Mouse (Mus musculus) layer of hippocampus, adult 18-20 months (tissue): Measurements from ENCODE around the gene Olfr676. TPM values are rescaled to one million over a fixed set of nuclear protein-coding genes. Genes with fewer than 3 reads are reported as not detected.
"Not testable (repeated sequence)": the region's sequence is repeated elsewhere in the genome, so short reads cannot be mapped to it uniquely, and the experiment has no call there.

Experiments used
- DNase-seq, 2 experiments: peaks; one replicate each; pipeline ENCODE4 v3.0.0; 2022; ENCODE audit warnings: low spot score in 2 of 2
- long read RNA-seq: library from polyadenylated mRNA; stranded (forward); transcript quantifications from one replicate; pipeline ENCODE4 v2.0.0, GENCODE M21; 2021
- total RNA-seq, 2 experiments: library from RNA; stranded (reverse); gene quantifications; 2 replicates each; pipeline ENCODE4 v1.2.3; 2021

The Olfr676 gene
- total RNA-seq = not detected
- long read RNA-seq = 0 reads

DNA sequence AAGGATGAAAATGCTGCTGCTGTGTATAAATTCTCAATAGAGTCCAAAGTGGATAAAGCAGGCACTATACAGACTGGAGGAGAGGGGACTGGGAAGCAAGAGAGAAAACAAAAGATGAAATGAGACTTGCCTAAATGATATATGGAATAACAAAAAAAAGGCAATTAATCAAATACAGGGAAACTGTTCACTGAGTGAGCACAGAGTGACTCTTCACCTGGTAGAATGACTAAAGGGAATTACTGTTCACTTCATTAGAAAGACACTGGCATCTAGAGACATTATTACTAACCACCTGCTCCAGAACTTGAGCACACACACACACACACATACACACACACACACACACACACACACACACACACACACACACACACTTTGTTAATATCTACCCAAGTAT lies at the start of gene Olfr676:
TSS of gene Olfr676 (plus strand) at position 301 of the 400 bp plus-strand sequence.
- DNase-seq = no peak

DNA sequence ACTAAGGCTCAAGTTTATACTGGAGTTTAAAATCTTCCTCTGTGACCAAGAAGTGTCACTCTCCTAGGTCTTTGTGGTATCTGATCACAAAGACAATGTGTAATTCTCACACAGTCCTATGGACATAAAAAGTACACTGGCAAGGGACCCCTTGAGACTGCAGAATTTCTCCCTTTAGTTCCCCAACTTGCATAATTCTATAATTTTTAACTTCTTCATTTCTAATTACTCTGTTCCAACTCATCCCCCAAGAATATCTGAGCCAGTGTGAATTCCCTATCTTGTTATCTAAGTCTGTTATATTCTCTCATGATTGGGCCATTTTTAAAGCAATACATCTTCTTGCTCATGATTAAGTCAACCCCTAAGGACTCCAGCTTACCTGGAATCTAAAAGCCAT lies 30.6 kb upstream of the Olfr676 start, which contains the start of gene Olfr672:
TSS of gene Olfr672 (minus strand) at position 101 of the 400 bp plus-strand sequence.
- DNase-seq = no peak

- DNase-seq = no peak
Observed at GRCm38 (mm10) chr7:105022530-105022929, 10.0 kb upstream of the Olfr676 start.

- no peak for DNase-seq
Observed at GRCm38 (mm10) chr7:105028360-105028759, 4.1 kb upstream of the Olfr676 start, which contains the start of gene Olfr675. TSS of gene Olfr675 (minus strand) at chr7:105028460.

GRCm38 (mm10) chr7:105033836-105034235 lies 1.3 kb downstream of the Olfr676 start:
- DNase-seq = not testable (repeated sequence)

GRCm38 (mm10) chr7:105058951-105059350 lies 26.5 kb downstream of the Olfr676 start:
- DNase-seq = no peak

GRCm38 (mm10) chr7:105064175-105064574 lies 31.7 kb downstream of the Olfr676 start, which contains the start of gene Olfr678:
TSS of gene Olfr678 (plus strand) at chr7:105064475.
- DNase-seq = no peak

DNA sequence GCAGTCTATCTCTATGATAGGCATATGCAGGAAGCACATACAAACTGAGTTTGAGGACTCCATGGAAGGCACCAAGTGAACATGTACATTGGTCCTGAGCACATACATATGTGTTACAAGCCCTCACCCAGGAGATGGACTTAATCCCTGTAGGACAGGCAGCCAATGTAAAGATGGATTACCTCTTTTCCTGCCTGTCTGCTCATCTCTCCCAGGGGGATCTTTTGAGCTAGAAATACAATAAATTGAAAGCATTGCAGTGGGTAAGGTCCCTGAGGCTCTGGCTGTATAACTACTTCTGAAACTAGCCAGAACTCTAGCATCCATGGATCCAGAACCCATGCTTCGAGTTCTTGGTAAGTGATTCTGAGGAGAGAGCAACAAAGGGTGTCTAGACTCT lies 48.4 kb downstream of the Olfr676 start, which contains the start of gene Olfr679:
TSS of gene Olfr679 (plus strand) at position 301 of the 400 bp plus-strand sequence.
- DNase-seq = no peak

Other genes with a start within 250 kb of the Olfr676 start
- gene Usp17lb, start 190.1 kb upstream of the Olfr676 start, total RNA-seq = not detected
- gene Usp17la, start 175.7 kb upstream of the Olfr676 start, total RNA-seq = not detected
- not detected for gene Olfr665, start 154.7 kb upstream of the Olfr676 start, total RNA-seq
- gene Olfr666, start 136.7 kb upstream of the Olfr676 start, total RNA-seq = not detected
- not detected for gene Olfr667, start 111.2 kb upstream of the Olfr676 start, total RNA-seq
- gene Olfr668, start 104.6 kb upstream of the Olfr676 start, total RNA-seq = not detected
- not detected for gene Olfr669, start 98.5 kb upstream of the Olfr676 start, total RNA-seq
- gene Olfr670, start 70.1 kb upstream of the Olfr676 start, total RNA-seq = not detected
- not detected for gene Olfr671, start 53.6 kb upstream of the Olfr676 start, total RNA-seq
- not detected for gene Olfr672, start 30.7 kb upstream of the Olfr676 start, total RNA-seq
- gene Olfr675, start 4.2 kb upstream of the Olfr676 start, total RNA-seq = not detected
- not detected for gene Olfr677, start 18.7 kb downstream of the Olfr676 start, total RNA-seq
- not detected for gene Olfr678, start 31.8 kb downstream of the Olfr676 start, total RNA-seq
- not detected for gene Olfr679, start 48.5 kb downstream of the Olfr676 start, total RNA-seq
- gene Olfr680-ps1, start 60.1 kb downstream of the Olfr676 start, total RNA-seq = not detected
- gene Olfr681, start 84.1 kb downstream of the Olfr676 start, total RNA-seq = not detected
- gene Olfr683, start 114.3 kb downstream of the Olfr676 start, total RNA-seq = not detected
- not detected for gene Olfr684, start 131.0 kb downstream of the Olfr676 start, total RNA-seq
- not detected for gene Olfr685, start 153.3 kb downstream of the Olfr676 start, total RNA-seq
- gene Olfr686, start 174.8 kb downstream of the Olfr676 start, total RNA-seq = not detected